Mouse (Mus musculus): Measurements from ENCODE around the gene Uaca.

Gene Uaca

GRCm38 (mm10) chr9:60838331-60838872 is 44.1 kb downstream of the Uaca start:
- DNase-seq = no peak

GRCm38 (mm10) chr9:60841393-60841792 is 47.1 kb downstream of the Uaca start:
- no peak for DNase-seq

- no peak for DNase-seq
These were observed 49.2 kb downstream of the Uaca start for GRCm38 (mm10) chr9:60843415-60844076.

GRCm38 (mm10) chr9:60848730-60849129 is 54.4 kb downstream of the Uaca start:
- peak; percentile 62 for DNase-seq

- DNase-seq = no peak
These were observed 55.6 kb downstream of the Uaca start for GRCm38 (mm10) chr9:60849986-60850385.

- DNase-seq = no peak
These were observed 59.9 kb downstream of the Uaca start for GRCm38 (mm10) chr9:60854196-60854595.

GRCm38 (mm10) chr9:60857833-60858232 is 63.5 kb downstream of the Uaca start:
- peak; percentile 81 for DNase-seq

- DNase-seq = peak; percentile 56
These were observed 64.1 kb downstream of the Uaca start for GRCm38 (mm10) chr9:60858306-60858960.

GRCm38 (mm10) chr9:60859031-60859430 is 64.7 kb downstream of the Uaca start:
- DNase-seq = no peak

GRCm38 (mm10) chr9:60861030-60861429 is 66.7 kb downstream of the Uaca start:
- no peak for DNase-seq

- DNase-seq = peak; percentile 31
These were observed 70.3 kb downstream of the Uaca start for GRCm38 (mm10) chr9:60864664-60865063.

- peak; percentile 36 for DNase-seq
These were observed 71.5 kb downstream of the Uaca start for GRCm38 (mm10) chr9:60865866-60866265.

GRCm38 (mm10) chr9:60870451-60870850 is 76.1 kb downstream of the Uaca start:
- DNase-seq = no peak

GRCm38 (mm10) chr9:60870919-60871503 is 76.7 kb downstream of the Uaca start:
- DNase-seq = no peak

GRCm38 (mm10) chr9:60873257-60874054 is 79.1 kb downstream of the Uaca start:
- DNase-seq = no peak

GRCm38 (mm10) chr9:60874055-60874392 is 79.7 kb downstream of the Uaca start:
- DNase-seq = no peak

- DNase-seq = no peak
These were observed 81.7 kb downstream of the Uaca start for GRCm38 (mm10) chr9:60876085-60876484.

- no peak for DNase-seq
These were observed 82.2 kb downstream of the Uaca start for GRCm38 (mm10) chr9:60876531-60876930.

GRCm38 (mm10) chr9:60878051-60878557 is 83.8 kb downstream of the Uaca start:
- no peak for DNase-seq

GRCm38 (mm10) chr9:60878630-60879029 is 84.3 kb downstream of the Uaca start:
- no peak for DNase-seq

- DNase-seq = no peak
These were observed 90.8 kb downstream of the Uaca start for GRCm38 (mm10) chr9:60885148-60885547.

- no peak for DNase-seq
These were observed 92.4 kb downstream of the Uaca start for GRCm38 (mm10) chr9:60886431-60887371.
